Mouse (Mus musculus) neural tube, embryonic 14.5 days (tissue): ENCODE data around the gene Vwce. TPM values are rescaled to one million over a fixed set of nuclear protein-coding genes. Genes with fewer than 3 reads are reported as not detected.
A peak's percentile ranks its signal among the peaks of the same experiment; 100 is the strongest.

ENCODE experiments used
- ATAC-seq: fragments of 200-750 bp; cut with Nextera tagmentation; 2 replicates; pipeline ENCODE4 v1.8.0; 2017; ENCODE audit warnings: low read depth, mild to moderate bottlenecking, moderate TSS enrichment, moderate library complexity
- H3K27ac ChIP-seq: fragments of 300-500 bp; sonication (generic); 2 replicates; pipeline ENCODE4 v1.5.1; 2014; ENCODE audit warnings: low read depth, mild to moderate bottlenecking, control low read depth, low read length, moderate library complexity, mixed read lengths
- H3K27me3 ChIP-seq: fragments of 300-500 bp; sonication (generic); 2 replicates; pipeline ENCODE4 v1.6.1; 2014; ENCODE audit warnings: low read length; ENCODE audit not compliant: control insufficient read depth, insufficient read depth
- H3K36me3 ChIP-seq: fragments of 300-500 bp; sonication (generic); 2 replicates; pipeline ENCODE4 v1.6.1; 2014; ENCODE audit warnings: low read length, mixed read lengths; ENCODE audit not compliant: control insufficient read depth, insufficient read depth
- H3K4me1 ChIP-seq: fragments of 300-500 bp; sonication (generic); 2 replicates; pipeline ENCODE4 v1.6.1; 2014; ENCODE audit warnings: low read length; ENCODE audit not compliant: control insufficient read depth, insufficient read depth
- H3K4me2 ChIP-seq: fragments of 300-500 bp; sonication (generic); 2 replicates; pipeline ENCODE4 v1.6.1; 2014; ENCODE audit warnings: mild to moderate bottlenecking, low read depth, low read length, control low read depth
- H3K4me3 ChIP-seq: fragments of 300-500 bp; sonication (generic); 2 replicates; pipeline ENCODE4 v1.5.1; 2014; ENCODE audit warnings: low read depth, low read length, control low read depth, mixed read lengths
- H3K9ac ChIP-seq: fragments of 300-500 bp; sonication (generic); replicated peaks from 2 replicates; pipeline ENCODE4 v1.6.1; 2014; ENCODE audit warnings: low read depth, mild to moderate bottlenecking, control low read depth, low read length, mixed read lengths
- H3K9me3 ChIP-seq: fragments of 300-500 bp; sonication (generic); 2 replicates; pipeline ENCODE4 v1.6.1; 2016; ENCODE audit warnings: low read length; ENCODE audit not compliant: control insufficient read depth
- WGBS: fragments of 180-500 bp; shearing (Covaris S2); extraction: QIAGEN DNeasy Blood & Tissue Kit; methylation state at CpG from one replicate; pipeline ENCODE4 v1.1.7; 2014; 5-methylcytosine and 5-hydroxymethylcytosine counted together
- polyA plus RNA-seq: library from polyadenylated mRNA; unstranded; fragments of >200 nt; fragmentation: Nextera tagmentation; extraction: Ambion mirVana; gene quantifications from 2 replicates; pipeline ENCODE4 v1.2.1, GENCODE M21; 2014

Gene Vwce
- polyA plus RNA-seq, 1 experiment from 2014 or later, result 1.7 TPM

DNA sequence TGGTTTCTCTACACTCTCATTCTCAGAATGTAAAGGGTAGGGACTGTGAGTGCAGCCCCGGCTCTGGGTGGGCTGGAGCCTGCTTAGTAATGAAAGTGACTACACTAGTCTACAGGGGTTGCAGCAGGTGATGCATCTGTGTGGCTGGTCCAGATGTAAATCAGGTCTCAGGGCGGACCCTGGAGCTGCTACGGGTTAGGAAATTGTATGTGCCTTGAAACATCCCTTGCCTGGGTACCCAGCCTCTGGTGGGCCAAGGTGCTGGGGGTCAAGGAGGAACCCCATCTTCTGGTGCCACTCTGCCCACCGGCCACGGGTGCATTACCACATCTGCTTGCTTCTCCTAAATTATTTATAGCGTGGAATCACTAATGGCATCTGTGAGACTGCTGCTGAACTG lies 80.2 kb downstream of the Vwce start:
- Histone ChIP-seq H3K4me1 (peaks cover 13% of the 10 kb centered on the region), H3K36me3 (peaks cover 29% of the 10 kb centered on the region), H3K27ac (peak overlapping the region; percentile 40), H3K9me3 (no peaks in the 10 kb centered on the region), H3K27me3 (no peaks in the 10 kb centered on the region), H3K4me2 (no peak overlapping the region), H3K4me3 (no peak overlapping the region), H3K9ac (no peak overlapping the region)
- 73% methylated on average over 6 of the region's 6 CpGs for WGBS
- 0 out of 2 replicates have a peak, but pooled peaks have one; percentile 0 for ATAC-seq

DNA sequence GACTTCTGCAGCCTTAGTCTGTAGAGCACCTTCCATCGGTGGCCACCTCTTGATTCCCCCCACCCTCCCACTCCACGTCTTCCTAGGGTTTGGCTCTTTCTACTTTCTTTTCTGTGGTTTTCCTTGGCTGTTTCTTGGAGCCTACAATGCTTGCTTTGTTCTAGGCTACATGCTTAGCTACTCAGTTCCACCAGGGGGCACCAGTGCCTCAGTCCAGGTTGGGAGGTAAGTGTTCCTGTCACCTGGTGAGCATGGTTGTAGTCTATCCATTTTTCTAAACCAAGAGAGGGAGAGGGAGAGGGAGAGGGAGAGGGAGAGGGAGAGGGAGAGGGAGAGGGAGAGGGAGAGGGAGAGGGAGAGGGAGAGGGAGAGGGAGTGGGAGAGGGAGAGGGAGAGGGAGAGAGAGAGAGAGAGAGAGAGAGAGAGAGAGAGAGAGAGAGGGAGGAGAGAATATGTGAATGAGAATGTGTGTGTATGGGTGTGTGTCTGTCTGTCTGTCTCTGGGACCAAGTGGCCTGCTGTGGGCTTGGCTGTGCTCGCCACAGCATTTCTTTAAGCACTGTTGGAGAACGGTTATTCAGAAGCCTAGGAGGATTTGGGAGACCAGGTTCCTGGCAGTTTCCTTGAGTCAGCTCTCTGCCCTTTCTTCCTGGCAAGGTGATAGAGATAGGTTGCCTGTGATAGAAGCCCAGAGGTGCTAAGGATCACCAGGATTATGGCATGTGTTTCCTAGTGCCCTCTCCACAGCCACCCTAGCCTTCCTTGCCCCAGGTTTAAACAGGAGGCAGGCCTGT lies 80.9 kb downstream of the Vwce start:
- no peaks in the 10 kb centered on the region for H3K27me3 ChIP-seq
- ATAC-seq, result peak; percentile 75; the same call in 1 of the 2 replicates
- peaks cover 8% of the 10 kb centered on the region for H3K4me1 ChIP-seq
- WGBS, result 47% methylated on average over 4 of the region's 4 CpGs
- peak overlapping the region; percentile 40 for H3K27ac ChIP-seq
- no peak overlapping the region for H3K4me3 ChIP-seq
- no peaks in the 10 kb centered on the region for H3K9me3 ChIP-seq
- H3K9ac ChIP-seq, result no peak overlapping the region
- no peak overlapping the region for H3K4me2 ChIP-seq
- peaks cover 29% of the 10 kb centered on the region for H3K36me3 ChIP-seq

DNA sequence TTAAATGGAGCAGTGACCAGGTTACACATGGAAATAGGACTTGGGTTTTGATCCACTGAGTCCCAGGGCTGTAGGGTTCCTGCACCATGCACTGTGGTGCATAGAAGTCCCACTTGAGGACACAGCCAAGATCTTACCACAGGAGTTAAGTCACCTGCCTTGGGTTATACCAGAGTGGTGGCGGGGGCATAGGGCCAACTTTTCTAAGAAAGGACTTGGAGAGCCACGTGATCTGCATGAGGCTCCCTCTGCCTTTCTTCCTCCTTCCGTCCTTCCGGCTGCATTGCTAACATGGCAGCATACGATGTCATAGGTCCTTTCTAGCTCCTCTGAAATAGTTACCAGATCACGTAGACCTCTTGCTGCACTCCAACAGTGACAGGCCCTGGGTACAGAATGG lies 81.5 kb downstream of the Vwce start:
- no peak for ATAC-seq
- Histone ChIP-seq H3K27ac (no peak overlapping the region), H3K9ac (no peak overlapping the region), H3K4me3 (no peak overlapping the region), H3K4me1 (peaks cover 8% of the 10 kb centered on the region), H3K9me3 (no peaks in the 10 kb centered on the region), H3K27me3 (no peaks in the 10 kb centered on the region), H3K4me2 (no peak overlapping the region), H3K36me3 (peaks cover 29% of the 10 kb centered on the region)
- WGBS, result 93% methylated on average over 6 of the region's 6 CpGs

Other genes starting within 250 kb of the Vwce start
- gene Syt7, start 245.1 kb upstream of the Vwce start, polyA plus RNA-seq, result 11.4 and 15.5 TPM in 2 replicates
- gene Lrrc10b, start 176.7 kb upstream of the Vwce start, polyA plus RNA-seq, result 0.66 and 0.75 TPM in 2 replicates
- 0.32 and 1.0 TPM in 2 replicates for gene Ppp1r32, start 151.3 kb upstream of the Vwce start, polyA plus RNA-seq
- 61.7 and 67.5 TPM in 2 replicates for gene Cpsf7, start 108.9 kb upstream of the Vwce start, polyA plus RNA-seq
- gene Sdhaf2, start 108.1 kb upstream of the Vwce start, polyA plus RNA-seq, result 67.8 and 73.3 TPM in 2 replicates
- gene Tmem216, start 78.0 kb upstream of the Vwce start, polyA plus RNA-seq, result 53.2 and 58.2 TPM in 2 replicates
- 22.3 and 22.9 TPM in 2 replicates for gene Cyb561a3, start 57.0 kb upstream of the Vwce start, polyA plus RNA-seq
- 34.9 and 40.8 TPM in 2 replicates for gene Tmem138, start 56.9 kb upstream of the Vwce start, polyA plus RNA-seq
- 176 and 245 TPM in 2 replicates for gene Ddb1, start 28.9 kb upstream of the Vwce start, polyA plus RNA-seq
- 29.4 and 30.5 TPM in 2 replicates for gene Tkfc, start 28.6 kb upstream of the Vwce start, polyA plus RNA-seq
- not detected in 2 replicates for gene Pga5, start 43.9 kb downstream of the Vwce start, polyA plus RNA-seq
- 23.1 and 31.1 TPM in 2 replicates for gene Vps37c, start 54.5 kb downstream of the Vwce start, polyA plus RNA-seq
- 0.44 TPM in 1 of 2 replicates, not detected in the other for gene Cd5, start 104.8 kb downstream of the Vwce start, polyA plus RNA-seq
- gene Cd6, start 195.8 kb downstream of the Vwce start, polyA plus RNA-seq, result not detected in 2 replicates
- 0.36 and 0.52 TPM in 2 replicates for gene Slc15a3, start 205.5 kb downstream of the Vwce start, polyA plus RNA-seq
- 132 and 146 TPM in 2 replicates for gene Tmem132a, start 235.7 kb downstream of the Vwce start, polyA plus RNA-seq
- 36.3 and 39.1 TPM in 2 replicates for gene Tmem109, start 247.8 kb downstream of the Vwce start, polyA plus RNA-seq